Mouse (Mus musculus) spleen, adult 2 months (tissue): ENCODE data around the gene Myo10.

Experiments used
- CTCF ChIP-seq: fragments of 200-500 bp; IDR thresholded peaks from 2 replicates; pipeline ENCODE4 v1.5.1; 2011; ENCODE audit warnings: mild to moderate bottlenecking, inconsistent platforms; ENCODE audit not compliant: insufficient read depth, insufficient read length, insufficient replicate concordance; ENCODE audit errors: extremely low read depth
- POLR2A ChIP-seq: fragments of 200-500 bp; IDR thresholded peaks from 2 replicates; pipeline ENCODE4 v1.6.1; 2011; ENCODE audit warnings: low read depth, low read length, inconsistent platforms

DNA sequence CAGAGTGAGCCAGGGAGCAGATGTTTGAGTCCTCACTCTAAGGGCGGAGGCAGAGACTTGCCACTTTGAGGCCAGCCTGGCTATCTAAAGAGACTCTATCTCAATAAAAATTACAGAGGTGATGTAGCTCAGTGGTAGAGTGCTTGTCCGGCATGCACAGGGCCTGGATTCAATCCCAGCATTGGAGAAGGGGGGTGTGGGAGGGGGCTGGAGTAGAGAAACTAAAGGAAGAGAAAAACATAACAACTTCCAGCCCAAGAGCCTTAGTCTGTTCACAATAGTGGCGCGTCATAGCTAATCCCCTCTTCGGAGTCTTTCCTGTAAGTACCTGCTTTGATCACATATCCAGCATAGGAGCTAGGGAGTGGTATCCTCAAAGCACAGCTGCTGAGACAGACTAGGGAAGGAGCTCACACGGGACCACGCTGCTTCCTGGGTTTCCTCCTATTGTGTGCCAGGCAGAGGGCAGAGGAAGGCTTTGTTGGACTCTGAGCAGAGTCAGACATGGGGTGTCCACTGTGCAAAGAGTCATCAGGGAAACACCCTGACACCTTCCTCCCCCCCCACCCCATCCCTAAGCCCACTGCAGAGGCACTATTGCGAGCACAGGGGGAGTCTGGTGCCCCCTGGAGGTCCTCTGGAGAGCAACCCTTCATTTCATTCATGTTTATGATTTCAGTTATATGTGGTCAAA is 169.5 kb downstream of the Myo10 start:
- TF ChIP-seq POLR2A (no peak), CTCF (peak; percentile 26; the same call in 1 of the 2 replicates)
